Mouse (Mus musculus): ENCODE data around the gene Nr3c2. TPM values are rescaled to one million over a fixed set of nuclear protein-coding genes. Genes with fewer than 3 reads are reported as not detected.

Nr3c2 gene
- total and polyA plus RNA-seq, 3 experiments = 0.12 to 0.30 TPM; not detected in 1

GRCm38 (mm10) chr8:77261215-77261614 lies 362.0 kb downstream of the Nr3c2 start:
- Histone ChIP-seq H3K9ac (ENCODE audit: insufficient read depth, low read depth) (no peak overlapping the region), H3K36me3 (replicated peaks in 1 of 2; ENCODE audit: control insufficient read depth in 1 of 2, insufficient read depth in 1 of 2, low read length in 1 of 2) (peaks cover 3% of the 10 kb centered on the region in 2 experiments), H3K79me2 (replicated peaks; ENCODE audit: control insufficient read depth, extremely low read depth, insufficient read depth, poor library complexity, severe bottlenecking) (no peaks in the 10 kb centered on the region), H3K4me1 (ENCODE audit: control insufficient read depth in 1 of 2, insufficient read depth in 2 of 2) (peaks cover 0 to 7% of the 10 kb centered on the region in 2 experiments; a peak in 1 of 4 replicates), H3K4me2 (ENCODE audit: insufficient read depth, low read depth, poor library complexity, severe bottlenecking) (no peak overlapping the region), H3K27me3 (replicated peaks) (no peaks in the 10 kb centered on the region), H3K9me3 (replicated peaks; ENCODE audit: low read length) (no peaks in the 10 kb centered on the region), H3K4me3 (replicated peaks in 1 of 3; ENCODE audit: low read depth in 2 of 3, low read length in 2 of 3, poor library complexity in 1 of 3) (no peak overlapping the region), H3K27ac (ENCODE audit: insufficient read depth, low read depth) (no peak overlapping the region)
- dilution Hi-C loops (cut with MboI; ENCODE audit: extremely low pct_ligation_motif_present, extremely low pct_unique_long_range_greater_than_20kb, low sequenced_read_pairs) (no loop called here), in situ Hi-C loops (cut with MboI; ENCODE audit: low pct_ligation_motif_present, low pct_unique_long_range_greater_than_20kb, low sequenced_read_pairs) (no loop called here)
- no peak for TF ChIP-seq UBTF (IDR thresholded peaks at IDR 0.05; ENCODE audit: low read depth, low read length)
- TF ChIP-seq MEF2A (IDR thresholded peaks at IDR 0.05; ENCODE audit: borderline replicate concordance, low read depth, low read length) = no peak
- no peak for TF ChIP-seq HCFC1 (IDR thresholded peaks at IDR 0.05; ENCODE audit: low read depth, low read length)
- no peak for TF ChIP-seq JUN (IDR thresholded peaks at IDR 0.05; ENCODE audit: insufficient read depth, low read depth, low read length)
- TF ChIP-seq MAFK (IDR thresholded peaks at IDR 0.05; ENCODE audit: insufficient replicate concordance, low read length) = no peak
- no peak for TF ChIP-seq USF2 (conservative IDR thresholded peaks at IDR 0.05; ENCODE audit: low read depth, low read length)
- no peak for TF ChIP-seq MAX (IDR thresholded peaks at IDR 0.05; ENCODE audit: low read length)
- no peak for TF ChIP-seq TCF12 (IDR thresholded peaks at IDR 0.05; ENCODE audit: low read depth, low read length)
- TF ChIP-seq ZC3H11A (IDR thresholded peaks at IDR 0.05; ENCODE audit: low read depth, low read length) = no peak
- TF ChIP-seq GABPA (IDR thresholded peaks at IDR 0.05; ENCODE audit: insufficient replicate concordance, low read depth, low read length) = no peak
- TF ChIP-seq NRF1 (IDR thresholded peaks at IDR 0.05; ENCODE audit: low read depth, low read length) = no peak
- TF ChIP-seq MAZ (IDR thresholded peaks at IDR 0.05; ENCODE audit: low read depth, low read length) = no peak
- TF ChIP-seq ZMIZ1 (IDR thresholded peaks at IDR 0.05; ENCODE audit: low read depth, low read length) = no peak
- no peak for TF ChIP-seq PAX5 (IDR thresholded peaks at IDR 0.05; ENCODE audit: low read length)
- DNase-seq (ENCODE audit: extremely low read depth) = no peak

GRCm38 (mm10) chr8:77262216-77263009 lies 363.2 kb downstream of the Nr3c2 start:
- dilution Hi-C loops (cut with MboI; ENCODE audit: extremely low pct_ligation_motif_present, extremely low pct_unique_long_range_greater_than_20kb, low sequenced_read_pairs) (no loop called here), in situ Hi-C loops (cut with MboI; ENCODE audit: low pct_ligation_motif_present, low pct_unique_long_range_greater_than_20kb, low sequenced_read_pairs) (no loop called here)
- Histone ChIP-seq H3K4me3 (replicated peaks in 1 of 3; ENCODE audit: low read depth in 2 of 3, low read length in 2 of 3, poor library complexity in 1 of 3) (no peak overlapping the region), H3K4me2 (ENCODE audit: insufficient read depth, low read depth, poor library complexity, severe bottlenecking) (no peak overlapping the region), H3K9me3 (replicated peaks; ENCODE audit: low read length) (no peaks in the 10 kb centered on the region), H3K9ac (ENCODE audit: insufficient read depth, low read depth) (no peak overlapping the region), H3K79me2 (replicated peaks; ENCODE audit: control insufficient read depth, extremely low read depth, insufficient read depth, poor library complexity, severe bottlenecking) (no peaks in the 10 kb centered on the region), H3K4me1 (ENCODE audit: control insufficient read depth in 1 of 2, insufficient read depth in 2 of 2) (peaks cover 0 to 4% of the 10 kb centered on the region in 2 experiments; a peak in 1 of 4 replicates), H3K27me3 (replicated peaks) (no peaks in the 10 kb centered on the region), H3K36me3 (replicated peaks in 1 of 2; ENCODE audit: control insufficient read depth in 1 of 2, insufficient read depth in 1 of 2, low read length in 1 of 2) (peaks cover 3% of the 10 kb centered on the region in 2 experiments), H3K27ac (ENCODE audit: insufficient read depth, low read depth) (no peak overlapping the region)
- TF ChIP-seq UBTF (IDR thresholded peaks at IDR 0.05; ENCODE audit: low read depth, low read length) = no peak
- TF ChIP-seq MAX (IDR thresholded peaks at IDR 0.05; ENCODE audit: low read length) = no peak
- TF ChIP-seq SMC3 (IDR thresholded peaks at IDR 0.05; ENCODE audit: low read depth, low read length) = no peak
- no peak for TF ChIP-seq E2F4 (IDR thresholded peaks at IDR 0.05; ENCODE audit: insufficient replicate concordance, low read depth, low read length)
- no peak for TF ChIP-seq MAFK (IDR thresholded peaks at IDR 0.05; ENCODE audit: insufficient replicate concordance, low read length)
- TF ChIP-seq PAX5 (IDR thresholded peaks at IDR 0.05; ENCODE audit: low read length) = no peak
- TF ChIP-seq CHD1 (IDR thresholded peaks at IDR 0.05; ENCODE audit: low read depth, low read length) = no peak
- no peak for TF ChIP-seq RAD21 (IDR thresholded peaks at IDR 0.05; ENCODE audit: low read depth, low read length)
- no peak for TF ChIP-seq MYC (IDR thresholded peaks at IDR 0.05; ENCODE audit: low read depth, low read length)
- no peak for TF ChIP-seq USF1 (IDR thresholded peaks at IDR 0.05; ENCODE audit: low read depth, low read length)
- TF ChIP-seq ETS1 (conservative IDR thresholded peaks at IDR 0.05; ENCODE audit: low read depth, low read length) = no peak
- no peak for TF ChIP-seq NRF1 (IDR thresholded peaks at IDR 0.05; ENCODE audit: low read depth, low read length)
- no peak for DNase-seq (ENCODE audit: extremely low read depth)

All from CH12.LX (cell line).